Mouse (Mus musculus) CD4-positive, CD25-positive, alpha-beta regulatory T cell, adult 4 months (primary cell): ENCODE results near the gene Rbms3. TPM values are rescaled to one million over a fixed set of nuclear protein-coding genes. Genes with fewer than 3 reads are reported as not detected.

Experiments used
- ATAC-seq: one replicate; pipeline ENCODE4 v1.8.0; 2017
- polyA plus RNA-seq, 2 experiments: library from polyadenylated mRNA; unstranded; fragments of 100-300 nt; shearing (Covaris generic); gene quantifications; one replicate each; pipeline ENCODE4 v1.2.1; 2017

Gene Rbms3
- polyA plus RNA-seq, 2 experiments from 2014 or later, result 0.07 TPM; not detected in 1

DNA sequence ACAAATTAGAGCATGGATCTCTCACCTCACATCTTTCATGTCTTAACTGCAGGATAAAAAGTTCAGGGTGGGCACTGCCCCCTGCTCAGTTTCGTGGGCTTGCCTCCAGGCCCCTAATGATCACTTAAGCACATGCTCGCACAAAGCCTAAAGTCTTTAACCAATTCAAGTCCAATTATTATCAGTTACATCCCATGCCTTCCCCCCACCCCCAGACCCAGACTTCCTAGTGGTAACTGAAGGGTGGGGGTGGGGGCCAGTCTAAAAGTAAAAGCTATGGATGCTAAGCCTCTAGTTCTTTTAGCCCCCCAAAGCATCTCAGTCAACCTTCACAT, 378.9 kb downstream of the Rbms3 start:
- ATAC-seq, result no peak

DNA sequence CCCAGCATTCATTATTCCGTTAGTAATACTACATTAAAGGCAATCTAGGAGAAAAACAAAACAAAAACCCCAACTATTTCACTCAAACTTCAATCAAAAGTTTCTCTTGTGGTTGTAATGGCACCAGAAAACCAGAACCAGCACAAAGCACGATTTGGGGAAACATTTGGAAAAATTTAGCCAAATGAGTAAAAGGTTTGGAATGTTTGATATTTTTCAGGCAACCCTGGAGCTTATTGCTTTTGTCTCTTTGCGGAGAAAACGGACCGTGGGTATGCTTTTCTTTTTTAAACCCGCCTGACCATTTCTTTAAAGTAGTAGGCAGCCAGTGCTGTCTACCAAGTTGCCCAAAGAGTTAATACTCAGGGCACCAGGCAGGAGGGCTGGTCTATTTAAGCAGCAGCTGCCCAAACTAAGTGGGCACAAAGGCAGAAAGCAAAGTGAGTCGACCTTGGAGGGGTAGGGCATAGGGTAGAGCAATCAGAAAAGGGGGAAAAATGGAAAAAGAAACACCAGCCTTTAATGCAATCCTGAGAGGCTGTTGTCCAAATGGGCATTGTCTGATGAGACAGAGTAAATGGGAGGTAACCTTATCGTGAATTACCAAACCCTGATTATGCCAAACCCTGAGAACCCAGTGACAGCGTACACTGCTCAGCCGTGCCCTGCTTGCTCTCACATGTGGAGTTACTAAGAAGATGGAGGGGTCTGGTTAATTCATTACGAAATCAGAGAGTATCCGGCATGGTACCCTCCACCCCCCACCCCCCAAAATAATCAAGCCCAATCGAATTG, 379.5 kb downstream of the Rbms3 start:
- ATAC-seq, result no peak

DNA sequence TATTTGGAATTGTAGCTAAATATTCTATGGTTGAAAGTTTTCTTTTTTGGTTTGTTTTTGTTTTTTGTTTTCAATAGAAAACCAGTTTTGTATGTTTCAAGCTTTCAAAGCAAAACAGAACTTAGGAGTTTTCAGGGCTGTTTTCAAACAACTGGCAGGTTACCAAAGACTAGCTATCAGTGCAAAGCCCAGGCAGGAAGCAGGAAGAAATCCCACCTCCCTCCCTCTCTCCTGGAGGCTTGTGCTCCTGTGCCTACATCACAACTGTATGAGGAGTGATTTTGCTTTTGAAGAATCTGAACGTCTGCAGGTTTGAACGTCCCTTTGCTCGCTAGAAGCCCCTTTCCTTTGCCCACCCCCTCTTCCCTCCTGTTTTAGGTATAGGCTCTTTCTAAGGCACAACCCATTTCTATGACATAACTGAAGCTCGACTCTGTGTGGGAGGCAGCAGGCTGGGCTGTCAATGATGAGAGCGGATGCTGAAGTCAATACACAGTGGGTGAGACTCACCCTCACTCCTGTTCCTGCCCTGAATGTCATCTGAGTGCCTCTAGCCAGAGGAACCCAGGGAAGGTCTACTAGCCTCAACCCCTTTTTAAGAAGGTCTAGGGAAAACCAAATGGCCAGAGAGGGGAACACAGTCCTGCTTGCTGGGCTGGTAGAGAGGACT, 382.3 kb downstream of the Rbms3 start:
- no peak for ATAC-seq

DNA sequence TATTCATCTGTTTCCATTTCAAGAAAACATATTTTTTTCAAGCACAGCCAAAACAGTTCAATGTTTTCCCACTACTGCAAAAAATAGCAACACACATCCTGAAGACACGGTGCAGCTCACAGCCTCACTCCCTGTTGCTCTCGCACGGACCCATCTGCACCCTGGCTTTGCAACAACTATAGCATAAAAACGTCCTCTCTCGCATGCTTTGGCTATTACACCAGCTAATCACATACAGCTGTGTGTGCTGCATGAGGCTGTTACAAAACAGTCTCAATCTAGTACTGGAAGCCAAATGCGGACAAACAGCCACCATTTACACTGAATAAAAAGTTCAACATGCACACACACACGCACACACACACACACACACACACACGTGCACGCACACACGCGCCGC, 383.5 kb downstream of the Rbms3 start:
- no peak for ATAC-seq

DNA sequence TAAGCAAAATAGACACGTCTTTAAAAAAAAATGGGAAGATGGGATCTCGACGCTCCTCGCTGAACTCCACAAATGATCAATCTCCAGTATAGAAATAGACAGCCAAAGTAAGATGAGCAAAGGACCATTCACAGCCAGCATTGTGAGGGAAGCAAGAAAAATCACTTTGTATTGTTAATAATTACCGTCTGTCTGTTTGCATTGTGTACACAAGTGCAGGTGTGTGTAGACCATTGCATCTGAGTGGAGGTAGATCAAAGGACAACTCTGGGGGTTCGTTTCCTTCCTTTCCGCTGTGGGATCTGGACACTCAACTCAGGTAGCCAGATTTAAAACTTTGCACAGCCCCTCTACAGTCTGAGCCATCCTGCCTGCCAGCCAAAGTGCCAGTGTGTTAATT, 386.3 kb downstream of the Rbms3 start:
- no peak for ATAC-seq

DNA sequence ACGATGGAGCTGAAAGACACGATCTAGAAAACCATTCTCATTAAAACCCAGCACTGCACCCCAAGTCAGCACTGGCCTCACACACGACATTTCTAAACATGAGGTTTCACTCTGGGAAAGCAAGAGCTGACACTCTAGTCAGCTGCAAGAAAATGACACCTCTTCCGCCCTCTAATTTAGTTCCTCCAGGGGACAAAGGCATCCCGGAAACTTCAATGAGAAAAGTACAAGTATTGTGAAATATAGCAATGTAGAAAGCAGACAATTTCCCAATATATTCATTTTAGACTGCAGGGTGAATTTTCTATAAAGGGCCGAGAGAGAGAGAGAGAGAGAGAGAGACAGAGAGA, 395.0 kb downstream of the Rbms3 start:
- no peak for ATAC-seq

DNA sequence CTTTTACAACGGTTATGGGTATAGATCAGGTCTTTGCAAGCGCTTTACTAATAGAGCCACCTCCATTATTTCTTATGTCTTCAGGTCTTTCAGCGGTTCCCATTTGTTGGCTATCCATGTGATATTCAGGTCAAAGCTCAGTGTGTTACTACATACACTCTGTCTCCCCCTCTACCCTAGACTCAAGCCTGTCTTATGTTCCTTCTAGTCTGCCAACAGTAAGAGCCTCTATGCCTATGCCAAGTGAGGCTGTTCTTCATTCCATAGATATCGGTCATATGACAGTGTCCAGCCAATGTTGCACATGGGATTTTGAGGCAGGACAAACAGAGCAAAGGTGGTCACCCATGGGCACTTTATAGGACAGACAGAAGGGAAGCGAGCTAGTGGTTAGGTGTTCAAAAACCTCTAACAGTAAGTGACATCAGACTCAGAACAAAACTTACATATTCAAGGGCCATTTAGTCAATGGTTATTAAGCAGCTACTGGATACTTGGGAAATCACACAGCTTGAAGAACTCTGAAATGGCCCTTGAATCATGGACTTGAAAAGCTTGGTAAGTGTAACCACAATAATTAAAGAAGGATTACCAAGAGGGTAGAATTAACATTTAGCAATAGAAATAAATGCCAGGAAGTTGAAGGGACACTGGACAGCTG, 395.5 kb downstream of the Rbms3 start:
- ATAC-seq, result no peak

DNA sequence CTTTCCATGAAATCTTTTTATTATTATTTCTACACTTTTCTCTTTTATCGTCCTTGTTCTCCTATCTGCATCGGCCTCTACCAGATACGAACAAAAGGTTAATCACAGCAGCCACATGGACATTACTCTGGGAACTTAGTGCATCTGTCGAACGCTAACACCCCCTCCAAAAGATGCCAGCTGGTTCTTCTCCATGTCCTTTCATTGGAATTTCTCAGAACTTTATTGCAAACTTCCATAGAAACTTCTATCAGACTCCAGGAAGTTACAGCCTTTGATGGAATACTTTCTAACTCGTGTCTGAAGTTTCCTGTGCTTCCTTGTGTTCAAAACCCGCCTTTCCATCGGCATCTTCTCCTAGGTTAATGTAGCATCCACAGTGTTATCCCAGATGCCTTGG, 407.0 kb downstream of the Rbms3 start:
- no peak for ATAC-seq

DNA sequence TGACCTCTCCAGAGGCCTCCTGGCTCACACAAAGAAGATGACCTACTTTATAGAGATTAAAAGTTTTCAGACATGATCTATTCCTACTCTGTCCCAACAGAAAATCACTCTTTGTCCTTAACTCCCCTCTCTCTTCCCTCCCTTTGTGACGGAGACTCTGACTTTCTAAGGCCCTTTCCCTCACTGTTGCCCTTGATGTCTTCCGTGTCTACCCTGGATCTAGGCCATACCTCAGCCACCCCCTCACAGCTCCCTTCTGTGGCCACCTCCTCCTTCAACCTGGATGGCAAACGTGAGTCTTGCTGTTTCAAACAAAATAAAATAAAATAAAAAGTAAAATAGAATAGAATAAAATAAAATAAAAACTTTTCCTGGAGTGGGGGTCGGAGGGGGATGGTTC, 408.2 kb downstream of the Rbms3 start:
- no peak for ATAC-seq

DNA sequence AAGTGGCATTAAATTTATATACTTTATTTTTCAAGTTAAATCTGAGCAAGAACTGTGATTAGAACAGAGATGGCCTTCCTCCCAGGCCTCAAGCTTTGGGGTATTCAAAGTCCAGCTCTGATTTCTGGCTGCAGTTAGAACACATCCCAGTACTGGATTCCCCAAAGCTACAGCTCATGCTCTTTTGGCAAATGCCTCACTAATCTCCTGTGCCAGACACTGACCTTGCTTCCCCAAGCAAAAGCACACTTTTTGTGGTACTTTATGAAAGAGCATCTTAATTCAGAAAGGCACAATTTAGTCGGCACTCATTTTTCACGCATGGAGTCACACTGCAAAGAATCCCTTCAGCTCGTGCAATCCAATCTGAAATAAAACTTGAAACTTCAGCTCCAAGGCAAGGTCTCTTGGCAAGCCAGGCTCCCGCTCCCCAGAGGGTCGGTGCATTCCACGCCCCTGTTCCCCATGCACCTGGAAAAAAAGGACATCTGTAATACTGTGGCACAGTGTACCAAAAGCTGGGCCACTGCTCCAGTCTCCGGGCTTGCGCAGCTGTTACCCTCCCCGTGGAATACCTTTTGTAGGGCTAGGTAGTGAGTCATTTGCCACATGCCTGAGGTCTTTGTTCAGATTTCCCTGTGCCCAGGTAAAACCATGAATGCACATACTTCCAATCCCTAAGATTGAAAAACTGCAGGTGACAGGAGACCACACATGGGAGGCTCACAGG, 413.5 kb downstream of the Rbms3 start:
- ATAC-seq, result no peak

DNA sequence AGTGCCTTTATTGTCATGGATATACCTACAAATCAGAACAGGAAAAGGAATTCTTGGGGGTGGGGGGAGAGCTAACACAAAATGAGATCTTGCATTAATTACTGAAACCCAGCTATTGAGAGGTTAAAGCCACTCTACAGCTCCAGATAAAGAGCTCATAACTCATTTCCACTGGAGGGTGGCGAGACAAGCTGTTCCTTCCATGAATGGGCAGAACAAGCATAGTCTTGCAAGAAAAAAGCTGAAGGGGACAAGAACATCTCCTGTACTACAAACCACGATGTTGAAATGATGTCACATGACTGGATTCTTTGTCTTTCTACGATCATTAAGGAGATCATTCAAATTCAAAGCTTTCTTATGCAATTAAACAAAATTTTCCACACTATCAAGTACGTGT, 417.7 kb downstream of the Rbms3 start:
- ATAC-seq, result no peak

DNA sequence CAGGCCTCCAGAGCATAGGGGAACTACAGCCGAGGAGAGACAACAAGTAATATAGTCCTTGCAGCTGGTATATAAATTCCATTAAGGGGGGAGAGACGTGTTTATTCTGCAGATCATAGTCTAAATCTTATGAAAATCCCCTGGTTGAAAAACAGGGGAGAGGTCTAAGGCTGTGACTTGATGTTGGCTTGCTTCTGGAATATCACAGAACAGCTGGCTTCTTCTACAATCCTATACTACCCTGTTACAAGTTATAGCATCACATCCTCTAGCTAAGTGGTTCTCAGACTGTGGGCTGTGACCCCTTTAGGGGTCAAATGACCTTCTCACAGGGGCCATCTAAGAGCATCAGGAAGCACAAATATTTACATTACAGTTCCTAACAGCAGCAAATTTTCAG, 419.4 kb downstream of the Rbms3 start:
- no peak for ATAC-seq

DNA sequence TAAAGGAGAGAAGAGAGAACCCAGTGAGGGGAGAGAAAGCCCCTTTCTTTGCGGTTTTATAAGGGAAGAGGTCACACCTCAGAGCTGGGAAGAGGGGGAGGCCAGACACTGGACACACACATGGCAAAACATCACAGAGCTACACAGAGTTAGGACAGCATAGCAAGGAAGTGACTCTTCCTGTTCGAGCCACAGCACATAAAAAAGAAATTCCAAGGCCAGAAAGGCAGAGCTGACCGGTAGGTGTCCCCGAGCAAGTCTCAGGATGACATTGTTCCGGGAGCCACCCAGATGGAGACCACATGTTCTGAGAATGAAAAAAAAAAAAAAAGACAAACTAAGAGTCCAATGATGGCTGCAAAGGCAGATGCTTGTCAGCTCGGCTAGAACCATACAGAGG, 424.3 kb downstream of the Rbms3 start:
- ATAC-seq, result no peak

DNA sequence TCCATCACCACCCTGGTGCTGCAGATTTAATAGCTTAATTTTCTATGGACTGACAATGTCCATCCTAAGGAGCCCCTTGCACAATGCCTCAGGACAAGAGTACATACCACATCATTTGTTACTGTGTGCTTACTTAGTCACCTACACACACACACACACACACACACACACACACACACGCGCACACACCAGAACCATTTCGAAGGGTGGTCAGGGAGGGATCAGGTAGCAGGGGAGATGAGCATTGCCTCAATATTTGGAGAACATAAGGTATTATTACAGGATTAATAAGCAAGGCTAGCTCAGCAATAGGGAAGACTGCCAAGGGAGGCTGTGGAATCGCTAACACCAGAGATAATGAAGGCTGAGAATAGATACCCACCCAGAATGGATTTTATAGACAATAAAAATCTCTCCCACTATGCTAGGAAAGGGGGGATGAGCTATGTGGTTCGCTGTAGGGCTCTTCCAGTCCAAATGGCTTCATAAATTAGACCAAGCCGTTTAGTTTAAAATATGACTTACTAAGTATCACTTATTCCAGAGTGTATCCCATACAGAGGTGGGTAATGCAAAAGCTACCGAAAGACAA, 429.6 kb downstream of the Rbms3 start:
- no peak for ATAC-seq

DNA sequence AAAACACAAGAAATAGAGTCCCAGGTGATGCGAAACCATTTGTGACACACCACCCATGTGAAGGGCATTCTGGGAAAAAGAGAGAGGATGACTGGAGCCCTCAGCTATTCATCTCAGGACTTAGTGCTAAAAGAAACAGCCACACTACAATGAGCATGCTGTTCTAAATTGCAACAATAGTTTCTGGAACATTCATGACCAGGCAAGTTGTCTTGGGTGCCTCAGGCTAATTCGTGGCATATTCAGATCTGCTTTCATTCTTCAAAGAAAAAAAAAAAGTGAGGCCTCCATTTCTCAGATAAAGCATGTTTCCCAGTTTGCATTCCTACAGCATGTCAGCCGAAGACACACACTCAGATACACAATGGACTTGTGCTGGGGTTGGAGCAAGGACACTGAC, 432.2 kb downstream of the Rbms3 start:
- no peak for ATAC-seq

DNA sequence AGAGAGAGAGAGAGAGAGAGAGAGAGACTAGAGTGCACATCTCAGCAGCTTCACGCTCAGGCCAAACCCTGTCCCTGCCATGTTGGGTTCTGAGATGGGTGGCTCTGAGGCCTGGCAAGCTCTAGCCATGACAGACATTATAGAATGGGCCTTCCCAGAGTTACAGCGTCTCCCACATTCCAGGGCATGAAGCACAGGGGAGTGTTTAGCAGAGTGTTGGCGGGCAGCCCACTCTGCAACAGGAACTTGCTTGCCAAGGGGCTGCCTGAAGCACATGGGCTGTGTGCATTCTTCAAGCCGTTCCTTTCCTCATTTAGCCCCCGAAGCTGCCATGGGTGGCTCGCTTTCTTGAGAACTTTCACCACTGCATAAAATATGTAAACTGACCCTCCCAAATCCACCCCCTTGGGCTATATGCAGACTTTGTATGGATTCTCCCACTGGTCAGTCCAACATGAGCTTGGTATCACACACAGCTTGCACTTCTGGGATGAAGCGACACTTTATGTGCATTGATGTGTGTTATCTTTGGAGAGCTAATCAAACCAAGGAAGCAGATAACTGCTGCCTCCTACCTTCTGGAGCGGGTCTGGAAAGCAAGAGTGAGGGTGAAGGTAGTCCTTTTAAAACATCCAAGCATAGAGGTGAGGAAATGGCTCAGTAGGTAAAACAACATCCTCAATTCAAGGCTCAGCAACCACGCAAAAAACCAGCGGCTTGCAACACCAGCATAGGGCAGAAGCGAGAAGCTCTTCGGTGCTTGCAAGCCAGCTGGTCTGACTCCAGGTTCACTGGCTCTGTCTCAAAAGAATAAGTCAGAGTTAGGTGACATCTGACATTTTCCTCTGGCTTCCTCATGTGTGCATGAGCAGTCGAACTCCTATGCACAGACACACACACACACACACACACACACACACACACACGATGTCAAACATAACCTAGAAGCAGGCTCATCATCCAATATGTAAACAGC, 436.9 kb downstream of the Rbms3 start:
- ATAC-seq, result no peak

DNA sequence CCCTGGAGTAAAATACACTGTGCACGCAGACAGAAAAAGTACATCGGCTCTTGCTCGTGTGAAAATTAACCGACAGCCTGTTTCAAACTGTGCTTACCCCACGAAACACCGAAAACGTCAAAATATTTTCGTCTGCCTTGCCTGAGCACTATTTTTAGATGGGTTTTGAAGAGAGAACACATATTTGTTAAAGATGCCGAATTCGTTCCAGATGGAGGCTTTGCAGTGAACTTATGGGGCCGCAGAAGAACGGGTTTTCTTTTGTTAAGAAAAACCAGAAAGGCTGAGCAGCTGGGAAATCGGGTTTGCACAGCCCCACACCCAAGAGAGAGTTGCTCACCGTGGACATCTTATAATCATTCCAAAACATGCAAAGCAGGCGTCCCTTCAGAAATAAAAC, 437.6 kb downstream of the Rbms3 start:
- ATAC-seq, result no peak

DNA sequence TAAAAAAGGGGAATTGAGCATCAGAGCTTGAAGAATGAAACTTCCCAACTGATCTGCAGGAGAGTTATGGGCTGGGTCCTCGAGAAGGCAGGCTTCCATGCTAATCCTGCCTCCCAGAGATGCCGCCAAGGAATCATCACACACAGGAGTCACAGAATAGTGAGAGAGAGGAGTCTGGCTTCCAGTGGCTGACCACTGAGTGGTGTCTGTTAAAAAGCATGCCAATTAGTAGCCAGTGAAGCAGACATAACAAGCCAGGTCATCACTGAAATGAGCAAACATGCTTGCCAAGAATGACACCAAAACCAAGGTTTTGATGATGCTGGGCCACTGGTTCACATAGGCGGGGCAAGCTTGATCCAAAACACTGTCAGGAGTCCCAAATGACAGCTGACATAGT, 441.3 kb downstream of the Rbms3 start:
- no peak for ATAC-seq

DNA sequence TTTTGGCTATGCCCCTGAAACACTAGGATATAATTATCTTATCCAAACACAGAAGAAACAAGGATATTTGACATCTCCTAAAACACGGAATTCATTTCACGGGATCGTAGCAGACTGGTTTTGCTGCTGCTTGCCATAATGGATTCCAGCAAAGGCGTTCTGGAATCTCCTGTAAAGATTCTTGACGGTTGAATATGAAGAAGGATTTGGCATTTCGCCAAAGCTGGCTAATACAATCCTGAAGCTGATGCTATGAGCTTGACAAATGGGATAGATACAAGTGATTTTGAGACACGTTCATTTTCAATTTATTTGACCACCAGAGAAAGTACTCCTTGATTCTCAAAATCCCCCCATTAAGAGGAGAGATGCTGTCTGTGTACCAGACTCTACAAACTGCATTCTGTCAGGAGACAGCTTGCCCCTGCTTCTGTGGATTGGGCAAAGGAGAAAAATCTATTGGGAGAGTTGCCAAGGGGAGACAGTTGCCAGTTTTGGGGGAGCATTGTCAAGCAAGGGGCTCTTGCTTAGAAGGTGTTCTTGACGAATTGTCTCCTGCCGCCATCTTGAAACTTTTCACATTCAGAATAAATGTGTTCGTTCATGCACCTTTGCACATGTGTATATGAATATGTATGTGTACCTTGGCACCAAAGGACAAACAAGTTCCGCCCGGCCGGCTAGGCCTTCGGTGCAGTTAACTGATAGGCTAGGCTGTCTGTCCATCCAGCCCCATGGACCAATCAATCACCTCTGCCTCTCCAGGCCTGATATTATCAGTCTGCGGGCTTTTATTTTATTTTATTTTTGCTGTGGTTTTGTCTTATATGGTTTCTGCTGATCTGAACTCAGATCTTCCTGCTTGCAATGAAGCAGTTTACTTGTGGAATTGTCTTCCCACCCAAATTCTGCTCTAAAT, 442.3 kb downstream of the Rbms3 start:
- no peak for ATAC-seq

DNA sequence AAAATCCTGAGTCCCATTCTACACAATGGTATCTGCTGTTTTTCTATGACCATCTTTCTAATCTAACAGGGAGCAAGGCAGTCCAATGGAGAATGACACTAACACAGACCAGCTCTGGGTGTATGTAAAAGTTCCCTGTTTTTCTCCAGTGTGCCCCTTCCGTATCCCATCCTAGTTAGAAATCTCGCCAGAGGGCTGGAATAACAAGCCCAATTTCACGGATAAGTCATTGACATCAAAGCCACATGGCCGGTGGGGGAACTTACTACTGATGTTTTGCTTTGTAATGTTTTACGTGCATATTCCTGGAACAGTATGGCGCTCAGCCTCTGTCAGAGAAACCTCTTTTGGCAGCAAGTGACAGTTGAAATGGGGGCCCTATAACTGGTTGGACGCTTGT, 449.1 kb downstream of the Rbms3 start:
- no peak for ATAC-seq

DNA sequence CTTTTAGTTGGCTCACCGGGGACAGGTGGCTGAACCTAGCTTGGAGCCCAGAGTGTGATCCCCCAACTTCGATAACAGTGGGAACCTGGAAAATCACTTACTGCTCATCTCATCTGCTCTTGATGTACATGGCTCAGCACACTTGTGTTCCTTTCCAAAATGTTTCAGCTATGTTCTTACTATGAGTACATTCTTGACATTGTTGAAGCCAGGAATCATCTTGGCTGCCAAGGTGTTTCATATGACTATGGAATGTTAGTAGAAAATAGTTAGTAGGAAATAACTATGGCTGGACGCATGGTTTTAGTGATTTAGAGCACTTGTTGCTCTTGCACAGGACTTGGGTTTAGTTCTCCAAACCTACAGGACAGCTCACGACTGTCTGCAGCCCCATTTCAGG, 451.3 kb downstream of the Rbms3 start:
- no peak for ATAC-seq
